Mouse (Mus musculus): ENCODE results near the gene Cfap70.
A peak's percentile ranks its signal among the peaks of the same experiment; 100 is the strongest.

Cfap70 gene

GRCm38 (mm10) chr14:20345885-20346284, 106.1 kb downstream of the Cfap70 start:
- peak in 1 of 2 experiments; percentile 41 for DNase-seq (ENCODE audit: inconsistent age in 2 of 2, low spot score in 1 of 2)

Measured in adrenal gland, adult (tissue).